Mouse (Mus musculus): Measurements from ENCODE around the gene Ifna5. TPM values are rescaled to one million over a fixed set of nuclear protein-coding genes. Genes with fewer than 3 reads are reported as not detected.

The Ifna5 gene
- polyA plus RNA-seq, 1 experiment from 2014 or later = not detected

DNA sequence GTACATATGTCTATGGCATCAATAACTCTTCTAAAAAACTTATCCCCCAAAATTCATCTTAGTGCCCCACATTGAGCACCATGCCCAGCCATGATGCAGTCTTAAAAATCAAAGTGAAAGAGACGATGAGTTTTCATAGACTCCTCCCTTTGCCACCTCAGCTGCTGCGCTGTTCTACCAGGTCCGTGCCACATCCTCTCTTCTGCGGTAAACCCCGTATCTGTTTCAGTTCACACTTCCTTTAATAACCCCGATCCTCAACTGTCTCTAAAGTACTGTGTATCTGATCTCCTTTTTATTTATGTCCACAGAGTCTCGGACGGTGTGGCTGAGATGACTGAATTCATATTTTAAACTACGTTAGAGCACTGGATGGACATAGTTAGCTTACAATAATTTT is 29.3 kb downstream of the Ifna5 start:
- peak overlapping the region; percentile 7; the same call in 1 of the 2 replicates for H3K4me2 ChIP-seq
- H3K9ac ChIP-seq = no peak overlapping the region
- H3K27ac ChIP-seq (ENCODE audit: poor library complexity, severe bottlenecking) = no peak overlapping the region
- ATAC-seq (ENCODE audit: insufficient number of reproducible peaks, low FRiP score) = no peak
- 58% methylated on average over 9 of the region's 9 CpGs for WGBS
- no peaks in the 10 kb centered on the region for H3K36me3 ChIP-seq
- H3K4me1 ChIP-seq (replicated peaks) = 0 out of 2 replicates have a peak, but pooled peaks cover 9% of the 10 kb centered on the region
- H3K9me3 ChIP-seq (replicated peaks) = no peaks in the 10 kb centered on the region
- peaks cover 30% of the 10 kb centered on the region for H3K27me3 ChIP-seq (replicated peaks)
- no peak overlapping the region for H3K4me3 ChIP-seq

DNA sequence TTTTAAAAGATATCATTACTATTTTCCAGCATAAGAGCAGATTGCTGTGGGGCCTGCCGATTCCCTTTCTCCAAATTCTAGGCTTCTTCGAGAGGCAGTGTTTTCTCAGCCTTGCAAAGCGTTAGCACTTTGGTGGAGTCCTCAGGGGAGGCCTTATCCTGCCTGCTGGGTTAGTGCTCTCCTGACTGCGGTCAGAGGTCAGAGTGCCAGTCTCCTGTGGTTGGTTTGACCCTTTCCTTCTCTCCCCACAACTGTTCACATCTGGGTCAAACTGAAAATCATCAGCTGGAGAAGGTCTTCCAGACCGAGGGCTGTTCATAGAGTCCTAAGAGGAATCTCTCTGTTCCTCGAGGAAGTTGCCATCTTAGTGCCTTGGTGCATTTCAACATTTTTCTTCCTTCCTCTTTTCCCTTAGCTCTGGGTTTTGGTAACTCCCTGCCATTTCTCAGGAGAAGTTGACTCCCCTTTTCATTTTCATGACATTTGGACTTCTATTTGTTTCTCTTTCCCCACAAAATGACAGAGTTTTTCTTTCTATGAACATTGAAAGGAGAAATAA is 29.8 kb downstream of the Ifna5 start:
- Histone ChIP-seq H3K9me3 (replicated peaks) (no peaks in the 10 kb centered on the region), H3K4me3 (no peak overlapping the region), H3K36me3 (no peaks in the 10 kb centered on the region), H3K27ac (ENCODE audit: poor library complexity, severe bottlenecking) (no peak overlapping the region), H3K4me1 (replicated peaks) (0 out of 2 replicates have a peak, but pooled peaks cover 9% of the 10 kb centered on the region), H3K4me2 (no peak overlapping the region), H3K27me3 (replicated peaks) (peaks cover 30% of the 10 kb centered on the region), H3K9ac (no peak overlapping the region)
- 34% methylated on average over 6 of the region's 6 CpGs for WGBS
- ATAC-seq (ENCODE audit: insufficient number of reproducible peaks, low FRiP score) = no peak

DNA sequence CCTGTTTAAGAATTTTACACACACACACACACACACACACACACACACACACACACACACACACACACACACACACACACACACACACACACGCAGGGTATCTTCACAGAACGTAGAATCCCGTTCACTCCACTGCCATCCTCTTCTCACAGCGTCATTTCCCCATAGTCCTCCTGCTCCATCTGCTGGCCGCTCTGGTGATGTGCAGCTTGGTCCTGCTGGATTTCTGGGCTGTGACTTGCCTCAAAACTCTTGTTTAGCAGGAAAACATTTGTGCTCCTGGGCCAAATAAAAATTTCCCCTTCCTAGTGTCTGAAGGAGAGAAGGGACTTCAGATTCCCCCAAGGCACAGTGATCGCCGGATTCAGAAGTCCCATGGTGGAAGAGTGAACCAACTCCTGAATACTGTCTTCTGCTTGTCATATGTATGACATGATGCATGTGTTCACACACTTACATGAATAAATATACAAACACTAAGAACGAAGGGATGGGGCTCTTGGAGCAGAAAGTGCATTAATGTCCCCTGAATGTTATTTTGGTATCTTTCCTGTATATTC is 32.1 kb downstream of the Ifna5 start:
- under 1% methylated on average over 7 of the region's 8 CpGs for WGBS
- H3K4me2 ChIP-seq = peak overlapping the region; percentile 98
- H3K27ac ChIP-seq (ENCODE audit: poor library complexity, severe bottlenecking) = no peak overlapping the region
- peak overlapping the region; percentile 73 for H3K4me3 ChIP-seq
- H3K9ac ChIP-seq = no peak overlapping the region
- H3K27me3 ChIP-seq (replicated peaks) = peaks cover 21% of the 10 kb centered on the region
- 0 out of 2 replicates have a peak, but pooled peaks cover 9% of the 10 kb centered on the region for H3K4me1 ChIP-seq (replicated peaks)
- no peaks in the 10 kb centered on the region for H3K9me3 ChIP-seq (replicated peaks)
- 0 out of 2 replicates have a peak, but pooled peaks have one; percentile 7 for ATAC-seq (ENCODE audit: insufficient number of reproducible peaks, low FRiP score)
- H3K36me3 ChIP-seq = no peaks in the 10 kb centered on the region

GRCm38 (mm10) chr4:88867926-88868911 is 32.9 kb downstream of the Ifna5 start:
- 7% methylated on average over 31 of the region's 31 CpGs for WGBS
- Histone ChIP-seq H3K36me3 (no peaks in the 10 kb centered on the region), H3K9me3 (replicated peaks) (no peaks in the 10 kb centered on the region), H3K27me3 (replicated peaks) (peaks cover 13% of the 10 kb centered on the region), H3K27ac (ENCODE audit: poor library complexity, severe bottlenecking) (0 out of 2 replicates have a peak overlapping the region, but pooled peaks have one; percentile 27), H3K4me2 (peak overlapping the region; percentile 98), H3K4me1 (replicated peaks) (0 out of 2 replicates have a peak, but pooled peaks cover 9% of the 10 kb centered on the region), H3K4me3 (peak overlapping the region; percentile 73), H3K9ac (peak overlapping the region; percentile 73)
- peak; percentile 79 for ATAC-seq (ENCODE audit: insufficient number of reproducible peaks, low FRiP score)

- H3K9me3 ChIP-seq (replicated peaks) = no peaks in the 10 kb centered on the region
- no peaks in the 10 kb centered on the region for H3K36me3 ChIP-seq
- ATAC-seq (ENCODE audit: insufficient number of reproducible peaks, low FRiP score) = no peak
- H3K27ac ChIP-seq (ENCODE audit: poor library complexity, severe bottlenecking) = no peak overlapping the region
- 0 out of 2 replicates have a peak, but pooled peaks cover 6% of the 10 kb centered on the region for H3K4me1 ChIP-seq (replicated peaks)
- H3K9ac ChIP-seq = no peak overlapping the region
- H3K4me3 ChIP-seq = no peak overlapping the region
- H3K27me3 ChIP-seq (replicated peaks) = no peaks in the 10 kb centered on the region; the same call in 1 of the 2 replicates
- no peak overlapping the region for H3K4me2 ChIP-seq
- WGBS = 0% methylated on average over 2 of the region's 2 CpGs
These were observed 37.4 kb downstream of the Ifna5 start for GRCm38 (mm10) chr4:88872691-88873090.

GRCm38 (mm10) chr4:88875435-88876095 is 40.2 kb downstream of the Ifna5 start:
- Histone ChIP-seq H3K27ac (ENCODE audit: poor library complexity, severe bottlenecking) (no peak overlapping the region), H3K4me3 (no peak overlapping the region), H3K9ac (no peak overlapping the region), H3K27me3 (replicated peaks) (no peaks in the 10 kb centered on the region; the same call in 1 of the 2 replicates), H3K36me3 (no peaks in the 10 kb centered on the region), H3K4me2 (no peak overlapping the region), H3K9me3 (replicated peaks) (no peaks in the 10 kb centered on the region), H3K4me1 (replicated peaks) (no peaks in the 10 kb centered on the region)
- no peak for ATAC-seq (ENCODE audit: insufficient number of reproducible peaks, low FRiP score)
- 32% methylated on average over 3 of the region's 4 CpGs for WGBS

DNA sequence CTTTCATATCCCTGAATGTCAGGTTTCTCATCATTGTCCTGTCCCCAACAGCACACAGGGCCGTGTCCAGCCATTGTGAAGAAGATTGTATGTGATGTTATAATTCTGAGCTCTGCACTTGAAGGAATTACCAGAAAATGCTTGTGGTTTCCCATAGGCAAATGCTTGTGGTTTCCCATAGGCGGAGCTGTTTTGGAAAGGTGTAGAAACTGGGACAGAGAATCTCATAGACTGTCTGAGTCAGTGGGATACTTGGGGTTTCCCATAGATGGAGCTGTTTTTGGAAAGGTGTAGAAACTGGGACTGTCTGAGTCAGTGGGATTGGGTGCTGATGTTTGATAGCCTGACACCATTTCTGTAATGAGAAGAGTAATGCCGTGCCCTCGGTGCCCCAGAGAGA is 41.2 kb downstream of the Ifna5 start:
- H3K4me3 ChIP-seq = no peak overlapping the region
- WGBS = 84% methylated on average over 4 of the region's 4 CpGs
- H3K9me3 ChIP-seq (replicated peaks) = no peaks in the 10 kb centered on the region
- H3K36me3 ChIP-seq = no peaks in the 10 kb centered on the region
- no peak overlapping the region for H3K27ac ChIP-seq (ENCODE audit: poor library complexity, severe bottlenecking)
- ATAC-seq (ENCODE audit: insufficient number of reproducible peaks, low FRiP score) = no peak
- no peak overlapping the region for H3K9ac ChIP-seq
- H3K4me2 ChIP-seq = no peak overlapping the region
- no peaks in the 10 kb centered on the region; the same call in 1 of the 2 replicates for H3K27me3 ChIP-seq (replicated peaks)
- H3K4me1 ChIP-seq (replicated peaks) = no peaks in the 10 kb centered on the region

DNA sequence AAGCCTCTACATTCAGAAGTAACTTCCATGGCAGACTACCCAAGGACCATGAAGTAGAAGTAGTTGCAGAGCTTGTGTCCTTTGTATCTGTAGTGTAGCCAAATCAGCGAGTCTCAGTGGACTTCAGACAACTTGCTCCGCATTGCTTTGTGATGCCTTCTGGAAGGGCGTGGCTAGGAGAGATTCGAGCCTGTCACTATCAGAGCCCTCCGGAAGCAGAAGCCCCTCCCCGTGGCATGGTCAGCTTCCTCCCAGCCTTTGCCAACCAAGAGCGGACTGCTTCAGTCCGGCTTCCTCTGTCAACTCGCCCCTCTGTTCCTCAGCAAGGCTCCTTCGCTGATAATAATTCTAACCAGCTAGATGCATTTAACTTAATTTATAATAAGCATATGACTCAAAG is 42.9 kb downstream of the Ifna5 start:
- Histone ChIP-seq H3K27me3 (replicated peaks) (no peaks in the 10 kb centered on the region), H3K36me3 (no peaks in the 10 kb centered on the region), H3K9ac (no peak overlapping the region), H3K4me1 (replicated peaks) (no peaks in the 10 kb centered on the region), H3K9me3 (replicated peaks) (no peaks in the 10 kb centered on the region), H3K27ac (ENCODE audit: poor library complexity, severe bottlenecking) (no peak overlapping the region), H3K4me2 (peak overlapping the region; percentile 1; the same call in 1 of the 2 replicates), H3K4me3 (no peak overlapping the region)
- ATAC-seq (ENCODE audit: insufficient number of reproducible peaks, low FRiP score) = no peak
- 31% methylated on average over 10 of the region's 10 CpGs for WGBS

GRCm38 (mm10) chr4:88878772-88879171 is 43.4 kb downstream of the Ifna5 start:
- no peak overlapping the region for H3K4me3 ChIP-seq
- no peaks in the 10 kb centered on the region for H3K4me1 ChIP-seq (replicated peaks)
- H3K4me2 ChIP-seq = no peak overlapping the region
- no peaks in the 10 kb centered on the region for H3K27me3 ChIP-seq (replicated peaks)
- H3K36me3 ChIP-seq = no peaks in the 10 kb centered on the region
- no peak for ATAC-seq (ENCODE audit: insufficient number of reproducible peaks, low FRiP score)
- no peaks in the 10 kb centered on the region for H3K9me3 ChIP-seq (replicated peaks)
- 71% methylated on average over 4 of the region's 4 CpGs for WGBS
- H3K27ac ChIP-seq (ENCODE audit: poor library complexity, severe bottlenecking) = no peak overlapping the region
- no peak overlapping the region for H3K9ac ChIP-seq

GRCm38 (mm10) chr4:88880101-88880500 is 44.8 kb downstream of the Ifna5 start, which contains the start of gene Ifne:
TSS of gene Ifne (minus strand) at chr4:88880201.
- H3K4me2 ChIP-seq = no peak within 1 kb of the TSS
- no peak within 1 kb of the TSS for H3K4me3 ChIP-seq
- no peaks in the 10 kb centered on the region for H3K36me3 ChIP-seq
- 80% methylated on average over 8 of the region's 8 CpGs for WGBS
- no peak for ATAC-seq (ENCODE audit: insufficient number of reproducible peaks, low FRiP score)
- no peaks in the 10 kb centered on the region for H3K4me1 ChIP-seq (replicated peaks)
- no peaks in the 10 kb centered on the region for H3K27me3 ChIP-seq (replicated peaks)
- H3K27ac ChIP-seq (ENCODE audit: poor library complexity, severe bottlenecking) = no peak within 1 kb of the TSS
- H3K9me3 ChIP-seq (replicated peaks) = no peaks in the 10 kb centered on the region
- no peak within 1 kb of the TSS for H3K9ac ChIP-seq
